Mouse (Mus musculus) liver, adult (tissue): ENCODE data around the gene Opa1.

ENCODE experiments used
- GATA4 ChIP-seq: IDR thresholded peaks from 2 replicates; pipeline ENCODE4 v1.6.1; 2014; ENCODE audit warnings: mild to moderate bottlenecking, low read length; ENCODE audit not compliant: insufficient replicate concordance

Opa1 gene

DNA sequence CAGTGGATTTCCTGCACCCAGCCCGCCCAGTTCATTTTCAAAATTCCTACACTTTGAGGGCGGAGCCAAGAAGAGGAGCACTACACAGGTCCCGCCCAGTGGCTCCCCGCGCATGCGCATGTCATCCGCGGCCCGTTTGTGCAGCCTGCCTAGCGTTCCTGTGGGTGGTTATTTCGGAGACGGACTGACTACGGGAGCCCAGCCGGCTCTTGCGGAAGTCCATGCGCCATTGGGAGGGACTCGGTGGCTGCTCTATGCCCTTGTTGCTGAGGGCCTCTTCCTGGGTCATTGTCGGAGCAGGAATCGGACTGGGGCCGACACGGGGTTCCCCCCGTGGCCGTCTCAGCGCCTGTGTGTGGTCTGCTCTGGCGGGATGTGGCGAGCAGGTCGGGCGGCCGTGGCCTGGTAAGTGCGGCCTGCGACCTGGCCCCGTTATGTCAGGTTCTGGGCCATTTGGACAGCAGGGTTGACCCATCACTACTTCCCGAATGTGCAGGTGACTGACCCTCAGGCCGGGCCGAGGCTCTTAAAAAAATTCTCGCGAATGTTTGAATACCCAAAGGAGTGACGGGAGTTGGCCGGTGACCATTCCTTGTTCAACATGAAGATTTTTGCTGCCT lies at the start of gene Opa1:
Opa1 (plus strand) TSS at position 168 of the 620 bp plus-strand sequence.
- peak; percentile 58; the same call in 1 of the 2 replicates for TF ChIP-seq GATA4

DNA sequence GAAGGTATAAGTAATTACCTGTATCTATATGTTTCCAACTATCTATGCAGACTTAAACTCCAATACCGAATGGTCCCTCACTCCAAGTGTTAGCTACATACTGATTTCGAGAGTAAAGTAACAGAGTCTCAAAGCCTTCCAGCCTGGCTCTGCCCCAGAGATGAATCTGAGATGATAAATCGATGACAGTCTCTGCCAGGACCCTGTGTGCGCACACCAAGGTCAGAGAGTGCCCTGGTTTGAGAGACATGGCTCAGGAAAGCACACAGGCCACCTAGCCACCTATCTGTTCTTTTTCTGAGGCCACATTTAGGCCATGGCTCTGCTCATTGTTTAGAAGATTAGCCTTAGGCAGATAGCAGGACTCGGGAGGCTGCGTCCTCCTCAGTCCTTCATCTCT lies 45.5 kb upstream of the Opa1 start:
- TF ChIP-seq GATA4 = no peak

DNA sequence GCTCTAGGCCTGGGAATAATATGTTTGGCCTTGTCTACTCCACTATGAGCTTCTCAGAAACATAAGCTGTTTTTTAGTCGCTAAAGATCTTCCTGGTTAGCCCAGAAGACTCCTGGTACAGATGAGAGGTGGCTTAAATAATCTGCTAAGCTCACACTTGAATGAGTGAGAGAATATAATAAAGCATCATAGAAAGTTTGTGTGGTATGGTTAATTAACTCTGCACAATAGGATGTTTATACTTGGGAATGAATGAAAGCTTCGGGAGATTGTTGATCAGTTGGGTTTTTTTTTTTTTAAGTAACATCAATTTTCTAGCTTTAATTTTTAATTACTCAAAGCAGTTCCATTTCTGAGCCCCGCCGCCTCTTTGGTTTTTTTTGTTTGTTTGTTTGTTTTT lies 43.3 kb upstream of the Opa1 start:
- TF ChIP-seq GATA4 = no peak

DNA sequence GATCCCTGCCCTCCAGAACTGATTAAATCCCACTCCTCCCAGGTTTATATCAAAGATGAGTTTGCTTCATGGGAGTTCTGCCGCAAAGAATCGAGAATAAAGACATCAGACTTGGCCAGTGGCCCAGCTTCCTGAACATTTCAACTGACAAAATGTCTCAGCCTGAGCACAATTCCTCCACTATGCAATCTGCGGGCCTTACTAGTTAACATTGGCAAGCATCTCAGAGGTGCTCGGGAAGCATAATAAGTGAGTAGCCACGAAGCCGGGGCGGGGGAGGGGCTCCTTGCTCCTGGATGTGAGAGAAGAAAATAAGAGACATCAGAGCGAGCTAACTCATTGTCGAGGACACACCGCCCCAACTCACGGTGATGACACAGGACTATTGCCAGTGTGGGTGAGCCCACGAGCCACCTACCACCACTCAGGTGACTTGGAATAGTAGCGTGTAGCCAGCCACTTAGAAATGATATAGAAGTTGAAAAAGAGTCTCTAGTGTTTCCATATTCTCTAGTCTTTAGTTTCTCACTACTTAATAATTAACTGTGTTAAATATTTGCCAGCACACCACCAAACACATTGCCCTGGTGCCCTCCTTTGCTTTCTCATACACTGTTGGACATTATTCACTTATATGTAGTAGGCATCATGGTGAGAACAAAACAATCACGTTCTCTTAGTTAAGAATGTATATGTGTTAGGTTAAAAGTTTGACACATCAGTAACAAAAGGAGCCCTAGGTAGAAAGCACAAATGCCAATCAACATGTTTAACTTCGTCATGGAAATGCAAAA lies 42.5 kb upstream of the Opa1 start:
- no peak for TF ChIP-seq GATA4

DNA sequence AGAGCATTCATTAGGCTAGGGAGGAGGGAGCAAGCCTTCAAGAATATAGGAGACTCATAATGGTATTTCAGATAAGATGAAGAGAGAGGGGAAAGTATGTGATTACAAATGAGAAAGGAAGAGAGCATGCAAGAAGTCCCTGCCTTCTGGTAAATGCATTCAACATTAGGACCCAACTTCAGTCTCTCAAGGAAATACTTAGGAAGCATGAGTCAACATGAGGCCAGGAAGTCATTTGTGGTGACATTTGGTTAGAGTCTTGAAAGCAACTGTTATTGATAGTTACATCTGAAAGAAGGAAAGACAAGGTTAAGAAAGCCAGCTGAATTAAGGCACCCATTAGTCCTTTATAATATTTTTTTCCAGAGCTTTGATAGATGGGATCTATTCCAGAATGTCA lies 39.2 kb upstream of the Opa1 start:
- no peak for TF ChIP-seq GATA4

DNA sequence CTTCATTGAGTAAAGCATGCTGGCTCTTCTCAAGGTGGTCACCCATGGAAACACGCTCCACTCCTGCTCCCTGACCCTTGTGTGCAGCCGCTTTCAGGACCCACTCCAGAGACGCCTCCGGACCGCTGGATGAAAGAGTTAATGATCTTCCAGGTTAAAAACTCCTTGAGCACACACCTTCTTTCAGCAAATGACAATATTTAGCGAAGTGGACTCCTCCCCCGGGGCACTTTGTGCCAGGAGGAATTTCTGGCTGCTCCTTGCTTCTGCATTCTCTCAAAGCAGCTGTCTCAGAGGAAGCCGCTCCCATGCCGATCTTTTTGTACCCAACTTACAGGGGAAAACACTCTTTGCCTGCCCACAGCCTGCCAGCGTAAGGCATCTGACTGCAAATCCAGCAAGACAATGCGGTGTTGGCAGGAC lies 37.9 kb upstream of the Opa1 start:
- TF ChIP-seq GATA4 = no peak

DNA sequence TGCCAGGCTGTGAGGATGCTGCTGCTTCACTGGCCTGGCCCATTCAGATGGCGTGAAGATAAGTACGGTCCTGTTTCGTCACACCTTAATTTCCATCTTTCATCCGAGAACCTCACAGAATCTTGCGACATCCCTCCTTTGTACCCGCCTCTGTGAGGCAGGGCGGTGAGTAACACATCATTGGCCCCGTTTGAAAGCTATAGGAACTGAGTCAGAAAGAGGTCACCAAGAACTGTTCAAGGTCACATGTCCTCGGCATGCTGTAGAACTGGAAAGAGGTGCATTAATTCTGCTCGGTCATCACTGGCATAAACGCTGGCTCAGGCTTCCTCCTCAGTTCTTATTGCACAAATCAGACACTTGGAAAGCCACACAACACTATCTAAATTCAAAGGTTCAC lies 34.3 kb upstream of the Opa1 start, which contains the start of gene Atp13a4:
Atp13a4 (minus strand) TSS at position 36 of the 400 bp plus-strand sequence.
- TF ChIP-seq GATA4 = no peak

DNA sequence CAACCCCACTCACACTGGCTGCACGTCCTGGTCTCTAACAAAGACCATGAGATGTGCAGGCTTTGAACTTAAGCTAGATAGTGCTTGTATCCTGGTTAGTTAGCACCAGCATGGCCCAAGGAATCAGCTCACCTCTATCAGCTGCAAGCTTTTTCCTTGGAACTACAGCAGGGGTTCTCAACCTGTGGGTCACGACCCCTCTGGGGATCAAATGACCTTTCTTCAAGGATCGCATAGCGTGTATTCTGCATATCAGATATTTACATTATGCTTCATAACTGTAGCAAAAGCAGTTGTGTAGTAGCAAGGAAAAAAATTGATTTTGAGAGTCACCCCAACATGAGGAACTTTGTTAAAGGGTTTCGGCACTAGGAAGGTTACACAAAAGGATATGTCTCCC lies 19.5 kb upstream of the Opa1 start:
- no peak for TF ChIP-seq GATA4

DNA sequence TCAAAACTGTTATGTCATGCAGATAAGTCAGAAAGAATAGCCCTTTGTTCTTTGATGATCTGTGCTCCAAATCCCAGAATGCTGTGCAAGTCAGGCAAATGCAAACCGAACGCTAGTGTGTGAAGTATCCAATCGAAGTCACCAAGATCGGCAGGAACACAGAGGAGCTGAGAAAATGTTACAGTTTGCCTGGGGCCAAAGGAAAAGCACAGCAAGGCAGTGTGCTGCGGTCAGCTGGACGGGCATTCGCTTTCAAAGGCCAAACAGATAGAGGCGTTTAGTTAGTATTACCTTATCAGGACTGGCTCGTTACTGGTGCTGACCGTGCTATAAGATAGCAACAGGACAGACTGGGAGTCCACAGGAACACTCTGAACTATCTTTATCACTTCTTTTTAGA lies 18.7 kb upstream of the Opa1 start:
- TF ChIP-seq GATA4 = 0 out of 2 replicates have a peak, but pooled peaks have one; percentile 13

DNA sequence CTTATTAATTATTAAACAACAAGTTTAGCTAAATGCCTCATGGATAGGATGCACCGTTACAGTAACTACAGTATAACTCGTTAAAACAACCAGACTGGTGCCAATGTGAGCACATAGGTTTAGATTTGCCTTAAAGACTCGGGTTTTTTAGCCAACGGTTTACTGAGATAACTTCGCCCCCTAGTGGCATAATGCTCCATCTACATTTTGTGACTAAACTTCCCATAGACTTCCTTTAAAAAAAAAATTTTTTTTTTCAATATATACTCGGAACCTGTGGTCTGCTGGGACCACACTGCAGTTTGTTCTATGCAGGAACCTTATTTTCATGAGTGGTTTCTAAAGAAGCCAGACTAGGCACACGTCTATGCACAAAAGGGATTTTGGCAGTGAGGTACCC lies 18.3 kb upstream of the Opa1 start:
- no peak for TF ChIP-seq GATA4

DNA sequence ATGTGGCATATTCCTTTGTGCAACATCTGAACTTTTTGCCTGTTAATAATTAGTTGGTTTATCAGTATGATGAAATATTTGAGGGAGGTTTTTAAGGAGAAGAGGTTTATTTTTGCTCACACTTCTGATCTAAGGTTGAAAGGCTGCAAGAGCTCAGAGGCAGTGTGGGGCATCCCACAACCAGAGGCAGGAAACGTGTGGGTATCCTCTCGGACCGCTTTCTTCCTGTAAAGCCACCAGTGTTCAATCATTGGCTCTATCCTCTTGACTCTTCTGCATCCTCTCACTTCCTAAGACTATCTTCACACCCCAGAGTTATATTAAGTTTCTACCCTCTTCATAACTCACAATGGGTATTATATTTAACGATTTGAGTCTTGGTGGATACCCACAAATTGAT lies 5.1 kb upstream of the Opa1 start:
- no peak for TF ChIP-seq GATA4

DNA sequence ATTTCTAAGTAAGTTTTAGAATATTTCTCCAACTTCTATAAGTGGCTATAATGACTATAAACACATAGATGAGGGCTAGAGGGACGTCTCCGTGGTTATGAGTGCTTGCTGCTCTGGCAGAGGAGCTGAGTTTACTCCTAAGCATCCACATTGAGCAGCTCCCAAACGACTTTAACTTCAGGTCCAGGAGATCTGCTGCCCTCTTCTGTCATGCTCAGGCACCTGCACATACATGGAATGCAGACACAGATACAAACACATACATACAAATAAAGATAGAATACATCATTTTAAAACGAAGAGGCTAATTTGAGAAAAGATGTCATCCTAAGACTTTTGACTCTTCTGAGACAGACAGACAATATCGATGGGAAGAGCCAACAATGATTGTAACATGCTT lies 3.5 kb upstream of the Opa1 start:
- no peak for TF ChIP-seq GATA4

DNA sequence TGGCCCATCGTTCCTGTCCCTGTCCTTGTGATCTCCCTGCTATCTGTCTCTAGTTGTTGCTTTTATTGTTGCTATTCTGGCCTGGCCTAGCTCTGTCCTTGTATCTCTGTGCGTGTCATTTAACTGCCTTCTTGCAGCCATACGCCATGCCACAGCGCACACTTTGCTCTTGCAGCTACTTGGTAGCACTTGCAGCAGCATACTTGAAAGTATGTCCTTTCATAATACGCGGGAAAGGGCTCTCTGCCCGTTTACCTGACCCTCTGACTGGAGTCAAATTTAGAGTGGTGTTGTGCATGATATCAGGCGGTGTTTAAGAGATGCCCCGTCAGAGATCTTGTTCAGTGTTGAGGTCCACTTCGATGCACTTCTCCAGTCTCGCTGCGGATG lies 648 bp downstream of the Opa1 start:
- TF ChIP-seq GATA4 = no peak

DNA sequence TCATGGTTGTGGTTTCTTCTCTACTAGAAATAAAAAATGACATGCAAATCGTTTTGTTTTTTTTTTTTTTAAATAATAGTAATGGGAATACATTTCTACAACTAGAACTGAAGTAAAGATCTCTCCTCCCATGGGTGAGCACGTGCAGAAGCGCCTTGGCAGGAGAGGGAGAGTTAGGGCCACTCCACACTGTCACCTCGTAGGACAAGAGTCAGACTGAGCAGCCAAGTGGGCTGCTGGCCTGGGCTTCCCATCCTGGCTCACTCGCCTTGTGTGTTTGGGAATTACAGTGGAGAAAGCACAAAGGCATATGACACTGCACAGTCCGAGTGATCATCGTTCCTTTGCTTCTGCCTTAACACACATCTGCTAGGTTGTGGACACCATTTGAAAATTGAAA lies 13.0 kb downstream of the Opa1 start:
- no peak for TF ChIP-seq GATA4

DNA sequence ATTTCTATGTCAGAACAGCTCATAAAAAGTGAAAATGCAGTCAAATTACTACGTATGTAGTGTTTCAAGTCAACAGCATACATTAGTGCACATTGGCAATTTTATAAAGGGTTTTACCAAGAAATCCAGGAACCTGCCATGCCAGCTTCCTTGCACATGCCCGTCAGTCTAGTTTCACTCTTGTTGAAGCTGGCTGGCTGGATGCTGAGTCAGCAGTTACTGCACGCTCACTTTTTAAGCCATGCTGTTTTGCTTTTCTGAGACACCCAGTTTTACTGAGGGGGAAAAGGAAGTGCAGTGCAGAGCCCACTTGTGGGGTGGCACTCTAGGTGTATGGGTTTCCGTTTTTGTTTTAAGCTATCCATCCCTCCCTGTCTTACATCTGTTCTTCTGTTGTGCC lies 18.0 kb downstream of the Opa1 start:
- TF ChIP-seq GATA4 = no peak

DNA sequence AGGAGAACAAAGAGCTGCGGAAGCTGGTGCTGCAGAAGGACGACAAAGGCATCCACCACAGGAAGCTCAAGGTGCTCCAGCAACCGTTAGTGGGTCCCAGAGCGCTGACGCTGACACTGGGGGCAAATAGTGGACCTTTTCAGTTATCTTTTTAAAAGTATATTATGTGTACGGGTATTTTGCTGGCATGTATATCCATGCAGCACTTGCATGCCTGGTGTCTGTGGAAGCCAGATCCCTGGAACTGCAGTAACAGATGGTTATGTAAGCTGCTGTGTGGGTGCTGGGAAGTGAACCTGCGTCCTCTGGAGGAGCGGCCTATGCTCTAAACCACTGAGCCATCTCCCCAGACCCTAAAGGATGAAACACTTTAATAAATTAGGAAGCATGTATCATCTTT lies 26.4 kb downstream of the Opa1 start:
- no peak for TF ChIP-seq GATA4

DNA sequence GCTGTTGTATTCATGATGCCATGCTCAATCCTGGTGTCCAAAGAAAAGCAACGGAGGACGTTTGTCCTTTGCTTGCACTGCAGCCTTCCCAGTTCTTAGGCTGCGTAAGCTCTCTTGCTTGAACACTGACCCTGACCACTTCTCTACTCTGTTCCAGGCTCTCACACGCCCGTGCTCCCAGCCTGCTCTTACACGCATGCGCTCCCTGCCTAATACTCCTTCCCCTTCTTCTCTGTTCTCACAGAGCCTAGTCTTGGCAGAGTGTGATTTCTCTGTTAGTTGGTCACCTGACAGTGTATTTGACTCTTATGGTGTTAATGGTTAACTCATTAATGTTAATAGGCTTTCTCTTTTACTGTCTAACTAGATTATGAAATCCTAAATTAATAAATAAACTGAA lies 28.0 kb downstream of the Opa1 start:
- TF ChIP-seq GATA4 = no peak
